Mouse (Mus musculus): ENCODE data around the gene Gm3336.

- TF ChIP-seq NELFE (IDR thresholded peaks at IDR 0.05; ENCODE audit: low read depth, low read length) = no peak
- TF ChIP-seq CHD2 (IDR thresholded peaks at IDR 0.05; ENCODE audit: low read length) = no peak
- TF ChIP-seq CTCF (conservative IDR thresholded peaks at IDR 0.05 in 1 of 2, IDR thresholded peaks at IDR 0.05 in 1 of 2; ENCODE audit: low read depth in 2 of 2, low read length in 2 of 2) = no peak
- TF ChIP-seq RCOR1 (conservative IDR thresholded peaks at IDR 0.05; ENCODE audit: low read depth, low read length) = no peak
- no peak for TF ChIP-seq USF1 (IDR thresholded peaks at IDR 0.05; ENCODE audit: low read depth, low read length)
Observed at GRCm38 (mm10) chr8:70772075-70772474, 53.7 kb downstream of the Gm3336 start.

Measured in CH12.LX (cell line).